Mouse (Mus musculus): Measurements from ENCODE around the gene Nxn. TPM values are rescaled to one million over a fixed set of nuclear protein-coding genes. Genes with fewer than 3 reads are reported as not detected.
A peak's percentile ranks its signal among the peaks of the same experiment; 100 is the strongest.

Nxn gene
- total RNA-seq, 2 experiments from 2014 or later = 3.0 to 4.5 TPM

DNA sequence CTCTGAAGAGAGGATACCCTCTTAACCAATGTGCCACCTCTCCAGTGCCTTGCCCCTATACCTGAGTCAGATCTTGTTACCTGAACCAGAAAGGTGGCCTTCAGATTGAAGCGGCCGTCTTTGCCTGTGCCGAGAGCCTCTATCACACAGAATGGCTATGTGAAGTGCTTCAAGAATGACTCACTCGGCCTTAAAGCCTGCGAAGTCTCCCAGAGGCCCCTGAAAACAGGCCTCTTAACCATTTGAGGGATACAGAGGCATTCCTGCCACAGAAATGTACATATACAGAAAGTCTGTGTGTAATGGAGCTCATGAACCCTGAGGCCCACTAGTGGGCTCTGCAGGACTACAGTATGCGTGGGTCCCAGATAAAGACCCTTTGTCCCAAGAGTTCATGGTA lies 115.1 kb downstream of the Nxn start:
- no peak for ATAC-seq (replicated peaks; ENCODE audit: low FRiP score, low TSS enrichment, poor library complexity, severe bottlenecking)

DNA sequence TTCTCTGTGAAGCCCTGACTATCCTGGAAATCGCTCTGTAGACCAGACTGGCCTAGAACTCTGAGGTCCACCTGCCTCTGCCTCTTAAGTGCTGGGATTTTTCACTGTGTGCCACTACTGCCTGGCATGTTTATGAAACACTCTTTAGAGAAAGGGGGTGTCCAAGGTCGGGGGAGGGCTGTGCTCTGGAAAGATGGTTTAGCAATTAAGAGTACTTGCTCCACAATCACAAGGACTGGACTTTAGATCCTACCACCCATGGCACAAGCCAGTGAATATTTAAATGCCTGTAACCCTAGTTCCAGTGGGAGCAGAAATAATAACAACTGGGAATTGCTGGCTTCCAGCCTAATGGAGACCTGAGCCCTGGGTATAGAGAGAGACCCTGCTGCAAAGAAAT lies 119.0 kb downstream of the Nxn start:
- no peak for ATAC-seq (replicated peaks; ENCODE audit: low FRiP score, low TSS enrichment, poor library complexity, severe bottlenecking)

DNA sequence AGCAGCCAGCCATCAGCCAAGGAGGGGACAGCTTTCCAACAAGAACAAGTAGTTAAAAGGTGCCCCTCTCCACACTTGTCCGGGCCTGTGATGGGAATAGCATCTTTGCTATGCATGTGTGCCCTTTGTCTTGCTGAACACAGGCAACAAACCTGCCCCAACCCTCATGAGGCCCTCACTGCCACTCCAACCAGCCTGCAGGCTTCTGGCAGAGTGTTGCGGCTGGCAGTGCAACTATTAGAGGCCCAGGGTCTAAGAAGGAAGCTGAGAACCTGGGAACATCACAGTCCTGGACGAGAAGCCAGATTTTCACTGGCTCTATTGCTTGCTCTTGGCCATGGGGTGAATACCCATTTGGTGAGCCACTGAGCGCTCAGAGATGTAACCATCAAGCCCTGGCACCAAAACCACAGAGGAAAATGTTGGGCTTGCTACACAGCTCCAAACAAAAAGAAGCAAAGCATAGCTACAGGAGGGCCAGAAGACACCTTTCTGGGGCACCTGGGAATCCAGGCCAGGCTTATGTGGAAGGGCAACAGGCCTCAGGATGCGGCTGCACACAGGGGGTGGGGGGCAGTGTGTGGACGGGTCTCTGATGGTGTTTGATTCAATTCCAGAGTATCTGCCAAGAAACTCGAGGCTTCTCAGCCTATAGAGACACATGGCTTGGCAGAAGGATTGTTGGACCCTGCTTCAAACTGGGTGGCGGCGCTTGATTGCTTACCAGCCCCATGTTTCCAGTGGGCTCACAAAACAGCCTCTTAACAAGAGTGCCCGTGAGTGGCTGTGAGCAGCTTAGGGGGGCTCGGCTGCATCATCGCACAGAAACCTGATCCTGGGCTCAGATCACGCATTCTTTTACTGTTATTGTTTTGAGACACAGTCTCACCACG lies 119.7 kb downstream of the Nxn start:
- no peak for ATAC-seq (replicated peaks; ENCODE audit: low FRiP score, low TSS enrichment, poor library complexity, severe bottlenecking)

DNA sequence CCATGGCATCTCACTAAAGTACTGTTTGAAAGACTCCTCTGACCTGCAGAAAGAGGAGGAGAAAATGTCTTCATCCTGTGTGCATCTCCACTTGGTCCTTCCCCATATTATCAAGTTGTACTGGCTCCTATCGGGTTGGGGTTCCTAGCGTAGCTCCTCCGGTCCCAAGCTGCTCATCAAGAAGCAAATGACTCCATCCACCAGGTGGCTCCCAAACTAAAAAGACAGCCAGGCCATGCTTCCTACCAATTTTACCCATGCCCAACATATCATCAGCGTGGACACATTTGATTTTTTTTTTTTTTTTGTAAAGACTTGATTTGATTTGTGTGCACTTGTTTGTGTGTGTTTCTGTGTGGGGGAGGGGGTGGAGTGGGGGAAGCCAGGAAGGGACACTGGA lies 126.5 kb downstream of the Nxn start:
- no peak for ATAC-seq (replicated peaks; ENCODE audit: low FRiP score, low TSS enrichment, poor library complexity, severe bottlenecking)

DNA sequence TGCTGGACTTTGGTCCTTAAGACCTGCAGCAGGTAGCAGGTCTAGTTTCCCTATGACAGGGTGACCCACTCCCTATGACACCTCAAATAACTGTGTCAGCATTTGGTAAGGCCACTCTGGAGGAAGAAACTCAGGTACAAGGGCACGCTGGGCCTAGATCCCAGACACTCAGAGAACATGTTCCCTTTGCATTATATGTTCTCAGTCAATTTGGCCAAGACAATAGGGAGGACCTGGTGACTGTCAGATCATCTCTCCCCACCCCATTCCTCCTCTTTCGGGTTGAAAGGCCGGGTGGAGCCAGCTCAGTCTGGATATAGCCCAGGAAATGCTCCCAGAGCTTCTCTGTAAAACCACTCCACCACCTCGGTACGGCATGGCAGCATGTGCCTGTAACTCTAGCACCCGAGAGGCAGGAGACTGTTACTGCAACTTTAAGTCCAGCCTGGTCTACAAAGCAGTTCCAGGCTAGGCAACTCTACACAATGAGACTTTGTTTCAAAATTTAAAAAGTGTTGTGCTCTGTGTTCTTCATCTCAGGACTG lies 130.3 kb downstream of the Nxn start:
- no peak for ATAC-seq (replicated peaks; ENCODE audit: low FRiP score, low TSS enrichment, poor library complexity, severe bottlenecking)

DNA sequence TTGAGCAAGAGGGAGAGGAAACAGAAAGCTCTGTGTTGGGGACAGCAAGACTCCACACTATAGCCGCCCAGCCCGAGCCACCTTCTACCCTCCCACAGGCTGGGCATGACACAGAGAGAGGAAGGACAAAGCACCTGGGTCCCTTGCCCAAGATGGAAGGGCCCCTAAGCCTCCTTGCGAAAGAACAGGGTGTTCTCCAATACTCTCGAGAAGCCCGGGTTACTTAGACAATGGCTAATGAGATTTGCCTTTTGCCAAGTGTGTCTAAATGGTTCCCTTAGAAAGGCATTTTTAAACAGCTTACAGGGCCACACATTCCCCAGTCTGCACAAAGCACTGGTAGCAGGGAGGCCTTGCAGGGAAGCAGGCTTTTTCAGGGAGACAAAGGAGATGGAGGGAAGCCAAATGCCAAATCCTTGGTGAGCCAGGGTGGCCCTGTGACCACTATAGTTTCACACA lies 130.9 kb downstream of the Nxn start:
- no peak for ATAC-seq (replicated peaks; ENCODE audit: low FRiP score, low TSS enrichment, poor library complexity, severe bottlenecking)

DNA sequence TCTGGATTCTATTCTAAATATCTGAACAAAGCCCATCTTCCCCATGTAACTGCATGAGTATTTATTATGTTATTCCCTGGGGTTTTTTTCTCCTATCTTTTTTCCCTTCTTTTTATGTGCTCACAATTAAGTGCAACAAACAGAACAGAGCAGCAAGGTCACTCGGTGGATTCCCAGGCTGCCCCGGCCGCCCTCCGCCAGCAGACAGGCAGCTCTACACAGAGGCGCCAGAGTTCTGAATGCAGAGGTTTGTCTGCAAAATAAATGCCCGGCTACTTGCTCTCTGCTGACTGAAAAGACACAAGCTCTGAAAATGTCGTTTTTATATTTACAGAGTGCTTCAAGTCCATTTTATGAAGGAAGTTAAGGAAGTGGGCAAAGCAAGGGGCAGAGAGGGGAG lies 131.4 kb downstream of the Nxn start:
- no peak for ATAC-seq (replicated peaks; ENCODE audit: low FRiP score, low TSS enrichment, poor library complexity, severe bottlenecking)

DNA sequence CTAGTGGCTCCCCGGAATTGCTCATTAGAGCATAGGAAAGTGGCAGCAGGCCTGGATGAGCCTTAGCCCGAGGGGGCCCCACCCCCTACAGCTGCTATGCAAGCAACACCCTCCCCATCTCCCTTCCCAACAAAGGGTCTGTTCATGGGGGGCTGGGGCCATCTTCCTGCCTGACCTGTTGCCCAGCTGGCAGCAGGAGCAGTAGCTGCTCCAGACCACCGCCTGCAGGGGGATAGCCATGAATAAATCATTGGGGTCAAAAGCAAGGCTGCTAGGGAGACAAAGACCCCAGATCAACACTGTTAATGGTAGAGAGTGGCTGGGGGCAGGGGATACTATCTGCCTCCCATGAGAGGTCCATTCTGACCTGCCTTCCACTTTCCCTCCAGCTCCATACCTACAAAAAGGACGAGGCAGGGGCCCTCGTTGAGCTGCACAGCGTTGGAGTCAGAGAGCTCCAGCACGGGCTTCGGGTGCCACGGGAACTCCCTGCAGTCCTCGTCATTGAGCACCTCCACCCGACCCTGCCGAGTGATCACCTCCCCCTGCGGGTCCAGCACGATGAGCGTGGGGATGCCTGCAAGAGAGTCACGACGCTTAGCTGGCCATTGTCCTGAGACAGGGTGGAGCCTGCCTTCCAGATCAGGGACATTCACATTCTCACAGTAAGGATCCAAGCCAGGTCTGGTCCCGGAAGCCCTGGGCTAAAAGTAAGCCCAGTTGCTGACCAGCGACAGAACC lies 136.2 kb downstream of the Nxn start:
- no peak for ATAC-seq (replicated peaks; ENCODE audit: low FRiP score, low TSS enrichment, poor library complexity, severe bottlenecking)

DNA sequence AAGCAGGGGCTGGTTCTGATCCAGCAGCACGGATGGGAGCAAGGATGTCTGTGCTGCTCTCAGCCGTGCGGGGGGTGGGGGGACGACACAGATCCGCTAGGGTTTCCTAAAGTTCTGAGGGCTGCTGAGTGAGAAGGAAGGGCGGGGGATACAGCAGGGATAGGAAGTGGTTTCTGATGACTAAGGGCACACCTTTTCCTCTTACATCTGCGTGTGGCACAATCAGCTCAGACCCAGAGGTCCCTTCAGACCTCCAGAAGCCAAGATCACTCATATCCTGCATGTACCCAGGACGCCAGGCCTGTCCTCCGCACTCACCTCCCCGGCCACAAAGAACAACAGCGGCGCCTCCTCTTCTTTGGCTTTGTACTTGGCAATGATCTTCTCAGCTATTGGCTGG lies 137.7 kb downstream of the Nxn start:
- no peak for ATAC-seq (replicated peaks; ENCODE audit: low FRiP score, low TSS enrichment, poor library complexity, severe bottlenecking)

DNA sequence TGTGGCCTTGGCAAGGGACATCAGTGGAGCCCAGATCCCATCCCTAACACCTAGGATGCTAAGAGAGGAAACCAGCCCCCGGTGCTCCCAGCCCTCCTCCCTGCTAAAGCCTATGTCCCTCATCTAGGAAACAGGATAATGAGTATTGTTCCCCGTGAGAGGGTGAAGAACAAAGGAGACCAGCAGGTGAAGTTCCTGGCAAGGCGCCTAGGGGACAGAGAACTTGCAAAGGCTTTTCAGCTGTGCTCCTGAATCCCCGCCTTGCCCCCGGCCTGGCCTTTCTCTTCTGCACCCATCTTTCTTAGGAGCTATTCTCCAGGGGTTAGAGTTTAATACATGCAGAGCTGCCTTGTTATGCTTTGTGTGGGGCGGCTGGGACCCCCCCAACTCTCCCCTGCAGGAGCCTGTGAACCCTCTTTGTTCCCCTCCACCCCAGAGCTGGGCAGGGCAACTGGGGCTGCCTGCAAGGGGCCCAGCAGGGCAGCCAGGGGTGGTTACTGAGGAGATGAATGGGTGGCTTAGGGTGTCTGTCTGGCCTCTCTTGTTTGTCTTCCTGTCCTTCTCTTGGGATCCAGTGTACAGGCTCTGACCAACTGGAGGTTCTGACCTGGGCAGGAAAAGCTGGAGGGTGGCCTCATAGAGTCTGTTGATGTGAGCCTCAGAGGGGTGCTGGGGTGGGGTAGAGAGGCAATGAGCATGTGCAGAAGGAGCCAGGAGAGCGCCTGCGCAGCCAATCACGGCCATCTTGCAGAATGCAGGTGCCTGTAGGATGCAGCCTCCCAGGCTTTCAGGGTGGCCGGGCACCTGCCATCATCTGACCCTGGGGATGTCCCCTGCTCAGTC lies 138.5 kb downstream of the Nxn start:
- ATAC-seq (replicated peaks; ENCODE audit: low FRiP score, low TSS enrichment, poor library complexity, severe bottlenecking) = no peak

DNA sequence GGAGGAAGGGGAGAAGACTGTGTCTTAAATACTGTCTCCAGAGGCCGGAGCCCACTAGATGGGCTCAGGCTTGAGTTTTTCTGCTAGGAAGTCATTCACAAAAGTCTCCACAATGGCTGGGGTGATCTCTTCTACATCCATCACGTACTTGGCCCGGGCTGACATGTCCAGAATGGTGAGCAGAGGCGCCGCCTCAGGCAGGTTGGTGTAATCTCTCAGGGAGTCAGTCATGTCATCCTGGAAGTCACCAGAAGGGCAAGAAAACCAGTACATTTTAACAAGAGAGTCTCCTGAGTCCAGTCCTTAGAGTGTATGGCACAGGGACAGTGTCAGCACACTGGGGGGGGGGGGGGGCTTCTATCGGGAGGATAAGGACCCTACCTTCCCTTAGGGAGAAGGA lies 140.4 kb downstream of the Nxn start:
- no peak for ATAC-seq (replicated peaks; ENCODE audit: low FRiP score, low TSS enrichment, poor library complexity, severe bottlenecking)

DNA sequence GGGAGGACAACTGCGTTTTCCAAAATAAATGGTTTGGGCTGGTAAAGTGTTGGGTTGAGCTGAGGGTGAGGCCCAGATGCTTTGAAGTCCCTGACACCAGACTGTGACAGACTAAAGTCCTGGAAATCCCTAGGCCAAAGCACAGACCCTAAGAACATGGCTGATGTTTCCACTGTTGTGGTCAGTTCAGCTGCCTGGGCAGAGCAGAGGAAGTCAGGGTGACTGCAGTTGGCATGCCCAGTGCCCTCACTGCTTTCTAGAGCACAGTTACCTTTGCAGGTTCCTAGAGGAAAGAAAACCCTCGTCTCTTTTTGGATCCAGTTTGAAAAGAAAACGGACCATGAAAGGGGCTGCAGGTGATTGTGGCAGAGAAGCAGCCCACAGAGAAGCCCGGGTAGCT lies 141.6 kb downstream of the Nxn start:
- no peak for ATAC-seq (replicated peaks; ENCODE audit: low FRiP score, low TSS enrichment, poor library complexity, severe bottlenecking)

DNA sequence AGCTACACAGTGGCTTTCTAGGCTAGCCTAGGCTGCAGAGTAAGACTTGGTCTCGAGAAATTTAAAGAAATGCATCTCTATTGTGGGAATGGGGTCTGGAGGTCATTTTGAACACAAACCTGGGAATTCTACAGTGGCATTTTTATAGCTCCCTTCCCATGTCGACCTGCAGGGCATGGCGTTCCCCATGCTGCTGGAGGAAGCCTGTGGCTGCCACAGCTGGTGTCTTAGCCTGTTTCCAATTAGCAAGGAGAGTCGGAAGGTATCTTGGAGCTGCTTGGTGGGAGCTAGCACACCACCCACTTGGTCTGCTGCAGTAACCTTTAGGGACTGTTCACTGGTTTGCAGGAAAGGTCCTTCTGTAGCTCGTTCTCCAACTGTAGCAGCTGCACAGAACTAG lies 142.8 kb downstream of the Nxn start:
- no peak for ATAC-seq (replicated peaks; ENCODE audit: low FRiP score, low TSS enrichment, poor library complexity, severe bottlenecking)

DNA sequence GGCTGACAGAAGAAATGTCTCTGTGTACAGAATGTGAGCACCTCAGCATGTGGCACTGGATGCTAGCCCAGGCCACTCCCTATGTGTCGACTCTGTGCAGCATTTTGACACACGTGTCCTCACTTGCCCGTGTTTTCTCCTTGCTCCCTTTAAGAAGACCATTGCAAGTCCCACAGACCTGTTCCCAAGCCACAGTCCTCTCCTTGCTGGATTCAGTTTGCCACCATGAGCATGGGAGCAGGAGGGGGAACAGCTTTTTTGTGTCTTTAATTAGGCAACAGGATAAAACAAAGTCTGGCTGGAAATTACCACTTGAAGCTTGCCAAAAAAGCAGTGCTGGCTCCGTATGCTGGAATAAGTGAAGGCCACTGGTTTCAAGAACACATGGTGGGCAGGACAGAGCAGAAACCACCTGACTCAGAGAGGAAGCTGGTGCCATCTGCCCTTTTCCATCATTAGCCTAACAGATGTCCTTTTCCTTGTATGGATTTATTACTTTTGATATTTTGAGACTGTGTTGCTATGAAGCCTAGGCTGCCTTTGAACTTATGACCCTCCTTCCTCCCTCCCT lies 143.4 kb downstream of the Nxn start:
- ATAC-seq (replicated peaks; ENCODE audit: low FRiP score, low TSS enrichment, poor library complexity, severe bottlenecking) = no peak

DNA sequence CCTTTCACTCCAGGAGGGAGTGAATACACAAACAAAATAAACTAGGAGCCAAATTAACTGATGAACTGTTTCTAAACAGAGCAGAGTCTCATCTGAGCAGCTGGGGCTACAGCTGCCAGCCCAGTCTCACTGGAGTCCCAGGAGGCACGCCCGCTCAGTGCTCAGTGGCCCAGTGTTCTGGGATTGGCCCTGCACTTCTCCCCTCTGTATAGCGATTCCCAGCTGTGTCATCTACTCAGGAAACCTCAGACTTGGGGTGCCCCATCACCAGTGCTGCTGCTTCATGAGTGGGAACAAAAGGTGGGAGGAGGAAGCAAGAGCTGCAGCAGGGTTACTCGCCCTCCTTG lies 145.0 kb downstream of the Nxn start:
- no peak for ATAC-seq (replicated peaks; ENCODE audit: low FRiP score, low TSS enrichment, poor library complexity, severe bottlenecking)

DNA sequence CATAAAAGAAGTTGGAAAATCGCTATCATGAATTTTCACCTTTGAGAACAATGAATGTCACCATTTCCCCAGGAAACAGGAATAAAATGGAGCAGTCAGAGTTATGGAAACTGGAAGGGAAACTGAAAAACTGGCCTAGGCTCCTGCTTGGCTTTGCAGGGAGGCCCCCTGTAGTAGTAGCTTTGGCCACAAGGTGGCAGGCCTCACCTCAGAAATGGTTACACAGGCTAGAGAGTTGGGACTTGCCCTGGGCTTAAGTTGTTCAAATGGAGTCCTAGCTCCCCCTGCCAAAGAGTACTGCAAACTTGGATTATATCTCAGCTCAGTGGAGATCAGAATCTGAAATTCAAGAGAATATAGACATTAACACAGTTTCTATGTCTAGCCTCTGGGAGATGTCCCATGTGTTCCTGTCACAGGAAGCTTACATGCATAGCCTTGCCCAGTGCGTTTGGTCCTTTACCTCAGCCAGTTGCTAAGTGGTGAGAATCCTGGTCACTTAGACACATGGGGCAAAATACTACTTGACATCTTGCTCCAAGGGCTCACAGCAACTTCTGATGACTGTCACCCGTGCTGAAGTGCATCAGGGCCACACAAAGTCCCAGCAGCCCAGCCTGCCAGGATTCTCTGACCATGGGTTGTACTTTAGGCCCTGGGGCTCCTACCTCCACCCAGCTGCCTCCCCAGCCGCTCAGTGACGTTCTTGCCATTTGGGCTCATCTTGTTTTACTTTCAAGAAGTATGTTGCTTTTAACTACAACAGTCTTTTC lies 145.6 kb downstream of the Nxn start:
- ATAC-seq (replicated peaks; ENCODE audit: low FRiP score, low TSS enrichment, poor library complexity, severe bottlenecking) = peak; percentile 80

DNA sequence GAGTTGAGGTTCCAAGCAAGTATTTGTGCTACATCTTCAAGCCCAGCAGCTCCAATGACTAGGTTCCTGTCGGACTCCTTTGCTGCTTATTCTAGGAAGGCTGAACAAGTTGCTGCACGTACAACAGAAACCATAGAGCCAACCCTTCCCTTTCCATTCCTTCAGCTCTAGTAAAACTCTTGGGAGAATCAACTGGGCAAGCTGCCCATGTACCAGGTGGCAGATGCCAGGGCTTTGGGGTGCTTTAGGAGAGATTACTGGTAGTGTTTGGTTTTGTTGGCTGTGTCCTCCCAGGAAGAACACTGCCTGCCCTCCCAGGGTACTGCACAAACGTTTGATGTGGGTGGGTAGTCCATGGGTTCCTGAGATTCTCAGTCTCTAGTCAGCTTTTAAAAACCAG lies 146.9 kb downstream of the Nxn start:
- no peak for ATAC-seq (replicated peaks; ENCODE audit: low FRiP score, low TSS enrichment, poor library complexity, severe bottlenecking)

DNA sequence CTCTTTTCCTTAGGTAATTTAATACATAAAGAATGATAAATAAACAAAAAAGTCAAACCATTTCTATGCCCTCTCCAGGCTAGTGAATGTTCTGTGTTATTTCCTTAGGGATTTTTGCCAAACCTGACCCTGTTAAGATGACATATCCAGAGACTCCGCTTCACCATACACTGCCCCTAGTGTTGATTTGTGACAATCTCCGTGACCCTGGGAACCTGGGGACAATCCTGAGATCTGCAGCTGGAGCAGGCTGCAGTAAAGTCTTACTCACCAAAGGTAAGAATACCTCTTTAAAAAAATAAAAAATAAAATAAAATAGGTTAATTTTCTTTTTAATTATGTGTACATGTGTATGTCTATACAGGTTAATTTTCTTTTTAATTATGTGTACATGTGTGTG lies 151.7 kb downstream of the Nxn start:
- no peak for ATAC-seq (replicated peaks; ENCODE audit: low FRiP score, low TSS enrichment, poor library complexity, severe bottlenecking)

DNA sequence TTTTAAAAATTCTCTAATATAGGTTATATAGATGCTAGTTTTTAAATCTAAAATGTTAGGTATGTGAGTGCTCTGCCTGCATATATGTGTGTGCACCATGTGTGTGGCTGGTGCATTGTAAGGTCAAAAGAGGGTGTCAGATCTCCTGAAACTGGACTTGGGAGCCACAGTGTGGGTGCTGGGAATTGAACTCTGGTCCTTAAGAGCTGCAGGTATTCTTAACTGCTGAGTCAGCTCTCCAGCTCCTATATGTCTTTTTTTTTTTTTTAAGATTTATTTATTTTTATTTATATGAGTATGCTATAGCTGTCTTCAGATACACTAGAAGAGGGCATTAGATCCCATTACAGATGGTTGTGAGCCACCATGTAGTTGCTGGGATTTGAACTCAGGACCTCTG lies 152.5 kb downstream of the Nxn start:
- ATAC-seq (replicated peaks; ENCODE audit: low FRiP score, low TSS enrichment, poor library complexity, severe bottlenecking) = no peak
